Mouse (Mus musculus) liver, adult 2 months (tissue): ENCODE data around the gene Dpysl5.

ENCODE experiments used
- CTCF ChIP-seq: fragments of 200-500 bp; IDR thresholded peaks from 2 replicates; pipeline ENCODE4 v1.5.1; 2011; ENCODE audit warnings: low read depth, low read length, control low read depth
- POLR2A ChIP-seq: fragments of 200-500 bp; IDR thresholded peaks from 2 replicates; pipeline ENCODE4 v1.6.1; 2011; ENCODE audit warnings: low read length, control low read depth; ENCODE audit not compliant: insufficient read depth; ENCODE audit errors: extremely low read depth

- TF ChIP-seq POLR2A = no peak
- TF ChIP-seq CTCF = no peak
Observed at GRCm38 (mm10) chr5:30797482-30797881, 86.1 kb downstream of the Dpysl5 start.
